Mouse (Mus musculus) layer of hippocampus, adult 18-20 months (tissue): ENCODE data around the gene Ipp. TPM values are rescaled to one million over a fixed set of nuclear protein-coding genes. Genes with fewer than 3 reads are reported as not detected.

Experiments used
- DNase-seq, 2 experiments: peaks; one replicate each; pipeline ENCODE4 v3.0.0; 2022; ENCODE audit warnings: low spot score in 2 of 2
- long read RNA-seq: library from polyadenylated mRNA; stranded (forward); transcript quantifications from one replicate; pipeline ENCODE4 v2.0.0, GENCODE M21; 2021
- total RNA-seq, 2 experiments: library from RNA; stranded (reverse); gene quantifications; 2 replicates each; pipeline ENCODE4 v1.2.3; 2021

Ipp gene
- total RNA-seq, result 10 to 100 TPM; 17.1 to 19.4 TPM
- long read RNA-seq, transcript Ipp-202 (9 exons, 2,118 nt), result major isoform, 5 of 9 reads
- long read RNA-seq, partial matches to known transcripts, result 2 of 9 reads
- long read RNA-seq, other reads (novel, unspliced or antisense), result 2 of 9 reads

DNA sequence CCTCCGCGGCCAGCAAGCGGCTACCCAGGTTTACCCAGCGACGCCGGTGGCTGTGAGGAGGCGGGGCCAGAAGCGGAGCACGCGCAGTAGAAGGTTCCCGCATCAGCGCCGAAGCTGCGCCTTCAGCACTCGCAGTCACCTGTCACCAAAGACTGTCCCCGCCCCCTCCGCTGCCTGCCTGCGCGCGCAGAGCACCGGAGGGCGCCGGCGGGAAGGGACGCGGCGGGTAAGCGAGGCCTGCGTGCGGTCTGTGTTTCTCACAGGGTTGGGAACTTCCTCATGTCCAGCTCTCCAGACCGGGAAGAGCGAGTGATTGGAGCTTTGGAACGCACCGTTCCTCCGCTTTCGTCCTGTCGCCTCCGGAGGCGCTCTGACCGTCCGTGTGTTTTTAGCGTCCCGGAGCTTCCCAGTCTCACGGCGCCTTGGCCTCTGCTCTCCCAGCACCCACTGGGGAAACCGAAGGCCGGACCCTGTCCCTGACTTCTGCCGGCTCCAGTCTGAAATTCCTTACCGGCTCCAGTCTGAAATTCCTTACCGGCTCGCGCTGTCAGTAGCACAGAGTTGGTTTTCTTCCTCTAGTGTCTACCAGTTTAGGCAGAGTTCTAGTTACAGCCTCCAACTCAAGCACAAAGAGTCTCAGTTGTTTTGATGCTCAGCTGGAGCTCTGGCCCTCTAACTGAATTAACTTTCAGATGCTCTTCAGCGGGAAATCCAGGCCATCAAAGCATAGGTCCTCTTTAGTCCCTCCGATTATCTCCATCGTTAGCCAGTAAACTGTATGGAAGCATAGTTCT is at the start of gene Ipp:
TSS of gene Ipp (plus strand) at position 125 of the 794 bp plus-strand sequence.
- peak; percentile 91 to 98 for DNase-seq

DNA sequence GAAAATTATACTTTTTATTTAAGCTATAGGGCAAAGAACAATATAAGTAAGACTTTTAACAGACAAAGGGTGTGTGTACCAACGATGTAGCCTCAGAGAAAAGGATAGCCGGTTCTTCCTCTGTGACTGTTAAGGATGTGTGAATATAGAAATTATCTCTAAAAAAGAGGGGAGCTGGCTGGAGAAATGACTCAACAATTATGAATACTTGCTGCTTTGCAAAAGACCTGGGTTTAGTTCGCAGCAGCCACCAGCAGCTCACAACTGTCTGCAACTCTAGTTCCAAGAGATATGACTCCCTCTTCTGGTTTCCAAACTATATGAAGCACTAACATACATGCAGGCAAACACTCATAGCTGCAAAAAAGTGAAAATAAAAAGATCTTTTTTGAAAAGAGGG is 45.4 kb upstream of the Ipp start:
- DNase-seq, result no peak

DNA sequence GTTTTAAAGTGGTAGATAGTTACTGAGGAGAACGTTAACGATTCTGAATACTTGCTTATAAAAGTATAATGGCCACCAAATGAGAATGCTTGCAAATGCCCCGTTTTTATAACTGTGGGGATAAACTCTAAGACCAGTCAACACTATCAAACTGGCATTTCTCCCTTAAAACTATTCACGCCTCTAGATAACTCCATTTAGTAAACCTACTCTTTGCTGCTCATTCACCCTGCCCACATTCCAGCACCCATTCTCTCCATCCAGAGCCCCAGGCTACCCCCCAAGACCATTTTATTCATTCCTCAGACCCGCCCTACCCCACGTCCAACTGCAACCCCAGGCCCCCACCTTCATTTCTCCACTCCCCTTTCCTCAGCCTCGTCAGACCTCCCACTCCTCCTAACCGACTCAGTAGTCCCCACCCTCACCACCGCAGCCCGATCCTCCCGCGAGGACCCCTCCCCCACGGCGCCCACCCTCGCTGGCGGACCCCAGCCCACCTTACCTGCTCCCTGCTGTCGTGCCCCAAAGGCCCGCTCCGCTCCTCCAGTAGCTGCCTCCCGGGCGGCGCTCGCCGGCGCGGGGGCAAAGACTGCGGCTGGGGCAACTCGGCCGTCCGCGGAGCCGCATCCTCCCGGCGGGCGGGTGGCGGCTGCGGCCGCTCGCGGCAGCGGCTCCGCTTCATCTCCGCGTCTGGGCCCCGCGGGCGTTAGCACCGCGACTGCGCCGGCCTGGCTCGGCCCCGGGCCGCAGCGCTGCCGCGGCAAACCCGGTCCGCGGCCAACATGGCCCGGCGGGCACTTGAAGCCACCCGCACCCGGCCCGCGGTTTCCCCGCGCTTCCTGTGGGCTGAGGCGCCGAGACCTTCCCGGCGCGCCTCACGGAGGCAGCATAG is 43.9 kb upstream of the Ipp start:
- DNase-seq, result peak; percentile 5 to 15

DNA sequence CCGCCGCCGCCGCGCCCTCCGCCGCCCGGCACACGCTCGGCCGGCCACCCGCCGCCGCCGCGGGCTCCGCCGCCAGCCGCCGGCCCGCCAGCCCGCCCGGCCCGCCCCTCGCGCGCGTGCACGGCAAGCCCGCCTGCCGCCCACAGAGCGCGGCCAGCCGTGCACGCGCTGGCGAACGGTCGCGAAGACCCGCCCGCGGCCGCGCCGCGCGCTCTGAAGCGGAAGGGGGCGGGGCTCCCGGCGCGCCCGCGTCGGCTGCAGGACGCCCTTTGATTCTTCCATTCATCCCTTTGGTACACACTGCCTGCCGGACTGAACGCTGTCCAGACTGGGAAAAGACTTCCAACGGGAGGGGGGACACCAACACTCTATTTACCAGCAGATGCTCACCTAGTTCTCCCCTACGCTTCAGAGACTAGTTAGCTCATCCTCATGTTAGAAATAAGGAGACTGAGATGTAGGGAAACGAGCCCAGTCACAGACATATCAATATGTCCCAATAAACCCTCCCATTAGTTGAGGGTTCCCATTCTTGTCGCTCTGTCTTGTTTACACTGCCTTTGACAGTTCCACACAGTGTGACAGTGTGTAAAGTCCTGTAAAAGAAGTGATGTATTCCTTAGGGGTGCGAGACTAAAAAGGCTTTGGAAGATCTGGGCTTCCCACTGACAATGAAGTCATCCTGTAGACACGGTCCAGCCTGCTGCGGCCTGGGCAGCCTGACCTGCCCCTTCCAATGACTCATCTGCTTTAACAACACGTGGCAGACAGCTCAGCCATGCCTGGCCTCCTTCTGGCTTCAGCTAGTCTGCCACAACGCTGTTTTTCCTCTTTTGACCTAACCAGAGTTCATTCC is 43.0 kb upstream of the Ipp start, which contains the start of gene Mast2:
TSS of gene Mast2 (minus strand) at position 58 of the 856 bp plus-strand sequence.
- DNase-seq, result peak; percentile 60 to 81

DNA sequence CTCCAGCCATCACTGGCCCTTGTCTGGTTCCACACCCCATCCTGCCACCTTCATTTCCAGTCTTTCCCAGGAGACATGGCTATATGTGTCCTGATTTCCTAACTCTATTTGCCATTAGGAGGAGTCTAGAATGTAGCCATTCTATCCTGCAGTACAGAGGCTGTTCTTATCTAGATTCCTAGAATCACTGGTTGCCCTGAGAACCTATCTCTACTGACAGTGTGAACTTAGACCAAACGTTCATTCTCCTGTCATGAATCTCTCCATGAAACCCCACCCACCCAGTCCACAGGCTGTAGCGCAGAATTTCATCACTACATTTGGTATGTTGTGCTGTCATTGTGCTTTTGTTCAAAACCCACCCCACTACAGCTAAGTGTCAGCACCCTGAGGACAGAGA is 26.0 kb upstream of the Ipp start:
- no peak for DNase-seq

DNA sequence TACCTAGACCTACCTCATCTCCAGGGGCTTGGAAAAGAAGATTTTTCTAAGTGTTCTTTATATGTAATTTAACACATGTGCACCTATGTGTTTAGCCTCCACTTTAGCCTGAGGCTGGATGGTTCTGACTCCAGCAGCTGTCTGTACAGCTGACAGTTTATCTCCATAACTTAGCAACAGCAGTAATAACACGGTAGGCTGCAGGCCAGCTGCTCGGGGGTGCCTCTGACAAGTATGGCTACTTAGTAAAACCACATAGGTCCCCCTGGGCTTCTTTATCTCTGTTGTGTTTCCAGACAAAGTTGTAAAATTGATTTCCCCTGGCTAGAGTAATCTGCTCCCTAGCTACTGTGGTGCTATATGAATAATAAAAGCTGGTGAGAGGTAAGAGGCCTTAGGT is 23.9 kb upstream of the Ipp start:
- no peak for DNase-seq

DNA sequence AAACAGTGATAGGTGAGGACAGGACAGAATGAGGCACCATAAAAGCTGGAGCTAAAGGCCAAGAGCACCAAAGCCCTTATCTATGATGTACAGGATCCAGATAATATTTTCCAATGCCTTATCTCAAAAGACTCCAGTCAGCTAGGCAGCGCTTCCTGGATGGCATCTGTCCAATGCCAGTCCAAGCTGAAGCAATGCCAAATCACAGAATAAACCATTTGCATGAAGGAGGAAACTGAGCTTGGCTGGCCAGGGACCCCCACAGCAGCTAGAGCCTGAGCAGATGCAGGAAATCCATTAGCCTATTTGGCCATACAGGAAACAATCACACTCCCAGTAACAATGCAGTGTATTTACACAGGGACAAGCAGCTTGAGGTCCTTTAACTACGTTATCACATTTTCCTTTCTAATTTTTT is 16.2 kb upstream of the Ipp start:
- DNase-seq, result no peak

DNA sequence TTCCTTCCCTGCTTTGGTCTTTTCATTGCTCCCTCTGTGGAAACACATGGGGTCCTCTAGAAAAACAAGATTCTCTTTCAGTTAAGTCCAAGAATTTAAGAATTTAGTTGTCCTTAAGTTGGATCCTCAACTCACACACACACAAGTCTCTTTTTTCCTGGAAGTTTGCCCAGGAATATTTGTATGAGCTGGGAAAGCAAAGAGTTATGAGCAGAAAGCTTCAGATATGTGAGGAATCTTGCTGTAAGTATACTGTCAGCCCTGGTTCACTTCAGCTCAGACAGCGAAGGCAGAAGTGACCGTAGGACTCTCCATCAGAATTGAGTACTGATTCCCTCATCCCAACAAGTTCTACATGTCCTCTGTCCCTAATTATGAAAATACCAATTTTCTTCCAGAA is 15.5 kb upstream of the Ipp start:
- DNase-seq, result no peak

DNA sequence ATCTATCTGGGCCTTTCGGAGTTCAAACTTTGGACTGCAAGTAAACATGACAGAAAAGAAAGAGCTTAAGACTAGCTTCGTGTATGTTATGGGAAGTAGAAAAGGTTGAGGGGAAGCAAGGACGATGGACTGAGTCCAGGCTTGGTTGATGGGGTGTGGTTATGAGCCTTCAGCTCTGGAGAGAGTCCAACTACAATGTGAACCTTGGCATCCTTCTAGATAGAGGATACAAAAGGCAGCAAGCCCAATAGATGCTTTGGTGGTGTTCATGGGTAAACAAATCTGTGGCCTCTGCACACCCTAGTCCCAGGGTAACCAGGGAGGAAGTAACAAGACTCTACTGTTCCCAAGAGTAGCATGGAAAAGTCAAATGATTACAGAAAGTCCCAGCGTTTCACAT is 14.9 kb upstream of the Ipp start:
- no peak for DNase-seq

DNA sequence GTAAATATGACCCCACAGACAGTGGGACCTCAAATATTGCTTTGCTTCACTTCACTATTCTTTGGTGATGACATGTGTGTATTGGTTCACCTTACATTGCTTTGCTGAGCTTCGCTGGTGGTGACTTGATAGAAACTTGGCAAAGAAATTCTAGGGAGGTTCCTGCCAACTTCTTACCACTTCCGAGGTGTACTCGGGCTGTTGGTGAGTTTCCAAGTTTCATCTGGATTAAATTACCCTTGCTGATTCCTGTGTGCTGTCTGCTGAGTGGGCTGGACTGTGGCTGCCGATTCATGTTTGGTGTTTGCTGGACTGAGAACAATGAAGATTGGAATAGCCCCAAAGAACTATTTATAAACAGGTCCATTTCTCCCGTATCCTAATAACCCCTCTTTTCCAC is 13.7 kb upstream of the Ipp start:
- no peak for DNase-seq

DNA sequence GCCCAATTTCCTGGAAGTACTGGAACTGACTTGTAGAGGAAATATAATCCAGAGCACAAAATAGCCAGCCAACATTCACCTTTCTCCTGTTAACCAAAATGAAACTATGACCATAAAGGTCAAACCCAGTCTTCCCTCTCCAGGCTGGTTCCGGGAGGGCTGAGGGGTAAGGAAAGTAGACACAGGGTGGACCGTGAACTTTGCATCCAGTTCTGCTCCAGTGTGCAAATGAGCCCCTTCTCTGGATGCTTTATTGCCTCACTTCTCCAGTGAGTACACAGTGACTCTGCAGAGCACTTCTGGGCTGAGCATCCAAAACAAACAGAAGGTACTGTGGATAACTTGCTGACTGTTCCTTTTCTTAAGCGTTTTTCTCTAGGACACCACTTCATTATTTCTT is 7.4 kb upstream of the Ipp start:
- DNase-seq, result no peak

DNA sequence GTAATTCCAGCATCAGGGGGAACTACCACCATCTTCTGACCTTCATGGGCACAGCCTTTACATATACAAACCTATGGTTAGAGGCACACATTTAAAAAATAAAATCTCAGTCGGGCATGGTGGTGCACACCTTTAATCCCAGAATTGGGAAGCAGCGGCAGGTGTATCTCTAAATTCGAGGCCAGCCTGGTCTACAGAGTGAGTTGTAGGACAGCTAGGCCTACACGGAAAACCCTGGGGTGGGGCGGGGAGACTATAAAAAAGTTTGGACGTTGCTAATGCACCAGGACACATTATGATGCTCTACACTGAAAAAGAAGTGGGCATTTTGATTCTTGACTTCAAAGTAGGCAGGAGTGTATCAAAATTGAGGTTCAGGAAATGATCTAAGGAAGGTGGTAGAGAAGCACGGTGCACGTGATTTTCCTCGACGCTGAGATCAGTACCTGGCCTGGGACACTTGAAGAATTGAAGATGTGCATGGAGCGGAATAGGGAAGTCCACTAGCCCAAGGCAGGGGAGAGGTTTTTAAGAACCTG is 394 bp upstream of the Ipp start:
- DNase-seq, result no peak

DNA sequence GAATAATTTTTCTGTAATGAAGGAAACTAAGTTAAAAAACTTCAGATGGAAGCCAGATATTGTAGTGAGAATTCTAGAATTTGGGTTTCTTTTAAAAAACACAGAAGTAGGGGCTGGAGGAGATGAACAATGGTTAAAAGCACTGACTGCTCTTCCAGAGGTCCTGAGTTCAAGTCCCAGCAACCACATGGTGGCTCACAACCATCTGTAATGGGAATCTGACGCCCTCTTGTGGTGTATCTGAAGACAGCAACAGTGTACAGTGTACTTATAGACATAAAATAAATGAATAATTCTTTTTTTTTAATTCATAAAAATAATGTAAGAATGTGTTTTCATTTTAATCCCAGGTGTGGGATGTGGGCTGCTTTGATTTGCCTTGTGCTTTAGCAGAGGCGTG is 23.8 kb downstream of the Ipp start:
- DNase-seq, result no peak

DNA sequence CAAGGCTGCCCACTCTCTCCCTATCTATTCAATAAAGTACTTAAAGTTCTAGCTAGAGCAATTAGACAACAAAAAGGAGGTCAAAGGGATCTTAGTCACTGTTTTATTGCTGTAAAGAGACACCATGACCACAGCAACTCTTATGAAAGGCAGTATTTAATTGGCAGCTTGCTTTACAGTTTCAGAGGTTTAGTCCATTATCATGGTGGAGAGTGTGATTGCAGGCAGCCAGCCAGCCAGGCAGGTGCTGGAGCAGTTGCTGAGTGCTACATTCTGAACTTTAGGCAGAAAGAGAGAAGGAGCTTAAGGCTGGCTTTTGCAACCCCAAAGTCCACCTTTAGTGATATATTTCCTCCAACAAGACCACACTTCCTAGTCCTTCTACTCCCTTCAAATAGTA is 29.0 kb downstream of the Ipp start:
- DNase-seq, result no peak

DNA sequence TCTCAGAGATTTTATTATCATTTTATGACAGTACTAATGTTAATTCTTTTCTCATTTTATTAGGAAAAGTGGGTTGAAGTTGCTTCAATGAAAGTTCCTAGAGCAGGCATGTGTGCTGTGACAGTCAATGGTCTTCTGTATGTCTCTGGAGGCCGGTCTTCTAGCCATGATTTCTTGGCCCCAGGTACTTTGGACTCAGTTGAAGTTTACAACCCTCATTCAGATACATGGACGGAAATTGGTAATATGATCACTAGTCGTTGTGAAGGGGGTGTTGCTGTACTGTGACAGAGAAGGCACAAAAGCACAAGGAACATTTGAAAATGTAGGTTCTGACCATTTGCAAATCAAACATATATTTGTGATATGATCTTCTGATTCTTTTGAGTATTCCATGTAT is 30.4 kb downstream of the Ipp start:
- no peak for DNase-seq

DNA sequence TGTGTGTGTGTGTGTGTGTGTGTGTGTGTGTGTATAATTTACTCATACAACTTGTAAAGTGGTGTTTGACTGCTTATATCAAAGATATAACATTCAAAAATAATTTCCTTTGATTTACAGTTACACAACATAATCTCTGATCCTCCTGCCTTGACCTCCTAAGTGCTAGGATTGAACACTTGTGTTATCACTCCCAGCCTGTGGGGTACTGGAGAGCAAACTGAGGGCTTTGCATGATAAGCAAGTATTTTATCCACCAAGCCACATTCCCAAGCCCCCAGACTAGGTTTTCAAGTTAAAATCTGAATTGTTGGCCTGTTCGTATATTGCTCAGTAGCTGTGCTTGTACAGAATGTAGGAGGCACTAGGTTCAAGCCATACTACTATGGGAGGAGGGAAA is 43.1 kb downstream of the Ipp start:
- no peak for DNase-seq

DNA sequence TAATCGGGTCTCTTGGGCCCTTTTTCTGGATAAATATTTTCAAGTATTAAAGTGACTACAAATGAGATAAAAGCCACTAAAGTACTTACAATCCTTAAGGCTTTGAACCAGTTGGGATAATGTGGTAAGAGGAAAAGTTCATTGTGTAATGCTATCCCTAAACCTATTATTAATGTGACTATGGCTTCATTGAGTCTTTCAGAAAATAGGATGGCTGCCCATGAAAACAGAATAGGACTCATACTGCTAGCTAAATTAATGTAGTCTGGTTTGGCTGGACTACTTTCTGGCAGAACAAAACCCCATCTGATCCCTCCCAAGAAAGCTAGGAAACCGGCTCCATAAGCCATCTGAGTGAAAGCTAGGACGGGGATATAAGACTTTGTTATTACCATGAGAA is 45.7 kb downstream of the Ipp start:
- no peak for DNase-seq

DNA sequence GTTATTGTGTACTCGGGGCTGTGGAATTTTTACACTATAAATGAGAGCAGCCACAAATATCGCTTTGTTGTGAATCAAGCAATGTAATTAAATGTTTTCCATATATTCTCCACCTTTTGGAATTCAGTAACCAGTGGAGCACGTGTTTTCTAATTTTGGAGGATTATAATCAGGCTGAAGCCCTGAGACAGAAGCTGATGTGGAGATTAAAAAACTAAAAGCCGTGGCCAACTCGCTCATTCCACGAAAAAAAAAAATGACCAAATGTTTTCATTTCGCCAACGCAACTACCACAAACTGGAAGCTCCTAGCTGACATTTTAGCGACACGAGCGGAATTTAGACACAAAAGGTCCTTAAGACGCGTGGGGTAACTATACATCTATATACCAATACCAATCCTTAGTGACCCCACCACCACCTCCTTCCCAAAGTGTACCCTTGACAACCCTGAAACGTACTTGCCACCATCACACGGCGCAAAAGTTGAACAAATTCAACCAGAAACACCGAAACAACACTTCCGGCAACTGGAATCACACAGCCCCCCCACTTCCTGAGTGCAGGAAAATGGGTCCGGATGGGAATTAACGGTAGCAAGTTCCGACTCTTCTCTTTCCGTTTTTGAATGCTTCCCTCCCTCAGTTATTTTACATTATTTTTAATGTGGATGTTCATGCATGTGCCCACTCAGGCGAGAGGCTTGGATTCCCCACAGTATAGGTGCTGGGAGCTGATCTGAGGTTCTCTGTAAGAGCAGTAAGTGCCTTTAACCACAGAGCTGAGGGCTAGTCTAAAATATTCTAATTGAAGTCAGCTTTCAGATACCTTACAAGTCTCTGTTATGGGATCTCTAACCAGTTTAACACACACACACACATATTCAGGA is 48.3 kb downstream of the Ipp start, which contains the start of gene Tmem69:
TSS of gene Tmem69 (minus strand) at position 524 of the 888 bp plus-strand sequence.
- DNase-seq, result peak; percentile 71 to 88

DNA sequence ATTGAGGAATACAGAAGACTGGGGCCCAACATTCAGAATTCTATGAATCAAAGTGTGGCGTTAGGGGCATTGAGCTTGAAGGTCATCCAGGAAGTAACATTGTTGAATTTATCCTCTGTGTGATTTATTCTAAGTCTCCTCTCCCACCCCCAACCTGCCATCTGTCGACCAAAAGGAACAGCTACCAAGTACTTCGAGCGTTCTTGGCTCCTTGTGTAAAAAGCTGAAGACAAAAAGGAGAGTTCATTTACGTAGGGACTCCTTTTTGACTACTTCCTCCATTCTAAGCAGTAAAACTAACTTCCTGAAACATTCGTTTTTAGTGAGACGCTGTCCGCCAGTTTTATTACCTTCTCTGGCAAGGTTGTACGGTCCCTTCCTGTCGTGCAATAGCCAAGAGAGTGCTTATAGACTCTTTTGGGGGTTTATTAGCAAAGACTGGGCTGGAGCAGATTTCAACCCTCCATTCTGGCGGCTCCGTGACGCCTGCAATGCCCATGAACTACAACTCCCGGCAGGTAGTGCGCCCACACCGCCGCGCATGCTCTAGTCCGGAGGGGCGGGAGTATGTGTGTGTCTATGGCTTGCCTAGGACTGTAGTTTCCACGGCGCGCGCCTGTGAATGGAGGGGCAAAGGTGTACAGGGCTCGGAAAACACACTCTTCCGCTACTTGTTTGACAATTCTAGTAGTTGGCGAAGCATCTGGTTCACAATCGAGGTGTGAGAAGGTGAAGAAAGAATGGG is 49.4 kb downstream of the Ipp start:
- DNase-seq, result peak; percentile 91 to 96
